Mouse (Mus musculus) midbrain, embryonic 13.5 days (tissue): ENCODE data around the gene Mical3. TPM values are rescaled to one million over a fixed set of nuclear protein-coding genes. Genes with fewer than 3 reads are reported as not detected.

Source experiments
- ATAC-seq: fragments of 200-750 bp; cut with Nextera tagmentation; 2 replicates; pipeline ENCODE4 v1.8.0; 2017; ENCODE audit warnings: mild to moderate bottlenecking, moderate TSS enrichment, moderate library complexity
- H3K27ac ChIP-seq: fragments of 300-500 bp; sonication (generic); 2 replicates; pipeline ENCODE4 v1.5.1; 2015; ENCODE audit warnings: inconsistent platforms, mild to moderate bottlenecking, moderate library complexity
- H3K27me3 ChIP-seq: fragments of 300-500 bp; sonication (generic); 2 replicates; pipeline ENCODE4 v1.6.1; 2015; ENCODE audit warnings: mild to moderate bottlenecking, inconsistent platforms
- H3K36me3 ChIP-seq: fragments of 300-500 bp; sonication (generic); 2 replicates; pipeline ENCODE4 v1.6.1; 2015; ENCODE audit warnings: mild to moderate bottlenecking, inconsistent platforms
- H3K4me1 ChIP-seq: fragments of 300-500 bp; sonication (generic); replicated peaks from 2 replicates; pipeline ENCODE4 v1.6.1; 2015; ENCODE audit warnings: inconsistent platforms
- H3K4me2 ChIP-seq: fragments of 300-500 bp; sonication (generic); replicated peaks from 2 replicates; pipeline ENCODE4 v1.6.1; 2015; ENCODE audit warnings: moderate library complexity, mild to moderate bottlenecking, inconsistent platforms
- H3K4me3 ChIP-seq: fragments of 300-500 bp; sonication (generic); replicated peaks from 2 replicates; pipeline ENCODE4 v1.5.1; 2015; ENCODE audit warnings: mild to moderate bottlenecking, inconsistent platforms
- H3K9ac ChIP-seq: fragments of 300-500 bp; sonication (generic); replicated peaks from 2 replicates; pipeline ENCODE4 v1.6.1; 2015; ENCODE audit warnings: mild to moderate bottlenecking, inconsistent platforms
- H3K9me3 ChIP-seq: fragments of 300-500 bp; sonication (generic); 2 replicates; pipeline ENCODE4 v1.6.1; 2016; ENCODE audit warnings: mild to moderate bottlenecking, inconsistent platforms
- WGBS: fragments of 180-500 bp; shearing (Covaris S2); methylation state at CpG from one replicate; pipeline ENCODE4 v1.1.7; 2015; 5-methylcytosine and 5-hydroxymethylcytosine counted together
- polyA plus RNA-seq: library from polyadenylated mRNA; unstranded; fragments of >200 nt; fragmentation: Nextera tagmentation; extraction: Ambion mirVana; gene quantifications from 2 replicates; pipeline ENCODE4 v1.2.1, GENCODE M21; 2015

Gene Mical3
- polyA plus RNA-seq, 1 experiment from 2014 or later, result 35.7 TPM

DNA sequence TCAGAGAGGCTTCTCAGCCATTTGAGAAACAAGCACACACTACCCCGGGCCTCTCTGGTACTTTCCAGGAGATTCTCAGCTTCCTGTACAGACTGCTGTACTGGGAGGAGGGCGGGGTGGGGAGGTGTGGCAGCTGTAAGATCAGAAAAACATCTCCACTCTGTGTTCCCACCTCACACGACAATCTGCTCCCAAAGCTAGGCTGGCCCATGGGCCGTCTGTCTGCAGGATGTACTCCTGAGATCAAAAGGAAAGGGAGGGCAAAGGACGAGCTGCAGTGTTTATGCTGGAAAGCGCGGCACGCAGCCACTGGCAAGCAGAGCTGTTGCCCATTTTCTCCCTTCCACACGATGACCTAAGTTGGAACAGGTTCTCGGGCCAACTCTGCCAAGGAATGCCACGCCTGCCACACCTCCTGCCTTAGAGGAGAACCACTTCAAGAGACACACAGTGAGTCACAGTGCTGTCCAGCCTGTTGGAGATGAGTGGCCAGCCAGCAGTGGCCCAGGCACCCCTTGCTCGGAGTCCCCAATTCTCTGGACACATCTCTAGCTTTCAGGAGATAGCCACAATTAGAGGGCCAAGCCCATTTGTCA, 113.3 kb downstream of the Mical3 start:
- Histone ChIP-seq H3K4me1 (no peaks in the 10 kb centered on the region), H3K9me3 (no peaks in the 10 kb centered on the region), H3K9ac (no peak overlapping the region), H3K4me3 (no peak overlapping the region), H3K4me2 (no peak overlapping the region), H3K27me3 (no peaks in the 10 kb centered on the region), H3K36me3 (peaks cover 83% of the 10 kb centered on the region), H3K27ac (no peak overlapping the region)
- 80% methylated on average over 12 of the region's 12 CpGs for WGBS
- ATAC-seq, result no peak

- Histone ChIP-seq H3K9ac (no peak overlapping the region), H3K27ac (no peak overlapping the region), H3K4me1 (no peaks in the 10 kb centered on the region), H3K36me3 (peaks cover 83% of the 10 kb centered on the region), H3K27me3 (no peaks in the 10 kb centered on the region), H3K9me3 (no peaks in the 10 kb centered on the region), H3K4me2 (no peak overlapping the region), H3K4me3 (no peak overlapping the region)
- WGBS, result 82% methylated on average over 5 of the region's 5 CpGs
- ATAC-seq, result no peak
These were observed 114.7 kb downstream of the Mical3 start for GRCm38 (mm10) chr6:121016097-121016496.

DNA sequence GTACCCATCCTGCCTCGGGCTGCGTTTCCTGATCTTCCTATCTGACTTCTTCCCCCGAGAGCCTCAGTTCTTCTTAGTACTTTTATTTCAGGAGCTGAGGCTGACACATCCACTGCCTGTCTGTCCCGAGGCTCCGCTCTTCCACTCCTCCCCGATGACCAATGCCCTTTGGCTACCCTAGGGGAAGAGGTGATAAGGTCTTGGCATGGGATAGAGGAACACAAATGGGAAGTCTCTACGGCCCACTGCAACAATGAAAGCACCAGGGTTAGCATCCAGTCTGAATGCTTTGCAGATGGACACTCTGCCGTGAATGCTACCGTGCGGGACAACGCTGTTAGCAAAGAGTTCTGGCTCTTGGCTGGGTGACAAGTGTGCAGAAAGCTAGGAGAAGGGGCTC, 116.5 kb downstream of the Mical3 start:
- Histone ChIP-seq H3K9ac (no peak overlapping the region), H3K4me3 (no peak overlapping the region), H3K4me2 (no peak overlapping the region), H3K9me3 (no peaks in the 10 kb centered on the region), H3K27ac (no peak overlapping the region), H3K27me3 (no peaks in the 10 kb centered on the region), H3K4me1 (no peaks in the 10 kb centered on the region), H3K36me3 (peaks cover 81% of the 10 kb centered on the region)
- ATAC-seq, result no peak
- WGBS, result 87% methylated on average over 11 of the region's 11 CpGs

DNA sequence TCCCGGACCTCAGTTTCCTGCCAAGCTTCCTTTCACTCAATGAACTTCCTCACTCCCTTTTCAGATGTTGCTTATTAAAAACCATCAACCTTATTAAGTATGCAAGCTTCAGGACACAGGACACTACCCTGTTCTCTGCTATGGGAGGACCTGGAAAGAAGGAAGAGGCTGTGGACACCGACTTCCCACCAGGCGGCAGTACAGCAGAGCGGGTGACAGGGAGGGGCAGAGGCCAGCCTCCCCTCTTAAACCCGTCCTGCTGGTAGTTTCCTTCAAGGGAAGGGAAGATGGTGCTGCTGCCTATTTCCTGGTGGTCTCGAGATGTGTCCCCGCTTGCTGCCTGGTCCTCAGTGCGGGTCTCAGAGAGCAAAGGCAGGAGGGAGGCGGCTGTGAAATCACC, 117.0 kb downstream of the Mical3 start:
- WGBS, result 53% methylated on average over 9 of the region's 9 CpGs
- H3K36me3 ChIP-seq, result peaks cover 81% of the 10 kb centered on the region
- H3K27me3 ChIP-seq, result no peaks in the 10 kb centered on the region
- H3K4me1 ChIP-seq, result no peaks in the 10 kb centered on the region
- no peak overlapping the region for H3K4me3 ChIP-seq
- ATAC-seq, result peak; percentile 62
- H3K4me2 ChIP-seq, result no peak overlapping the region
- H3K9ac ChIP-seq, result no peak overlapping the region
- no peak overlapping the region for H3K27ac ChIP-seq
- no peaks in the 10 kb centered on the region for H3K9me3 ChIP-seq

DNA sequence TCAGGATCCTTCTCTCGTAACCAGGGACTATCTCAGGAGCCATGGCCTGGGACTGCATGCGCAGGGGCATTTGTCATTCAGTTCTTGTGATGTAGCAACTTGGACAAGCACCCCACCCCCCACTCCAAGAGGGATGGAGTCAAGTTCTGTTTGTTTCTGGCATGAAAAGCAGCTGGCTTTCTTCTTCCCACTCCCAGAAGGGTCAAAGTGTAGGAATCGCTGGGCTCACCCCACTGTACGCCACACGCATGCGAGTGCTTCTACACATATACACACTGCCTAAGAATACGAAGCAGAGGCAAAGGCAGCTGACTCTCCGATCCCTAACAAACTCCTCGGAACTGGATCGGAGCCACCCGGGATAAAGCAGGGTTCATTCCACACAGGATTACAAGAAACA, 119.1 kb downstream of the Mical3 start:
- Histone ChIP-seq H3K9me3 (no peaks in the 10 kb centered on the region), H3K4me3 (no peak overlapping the region), H3K9ac (no peak overlapping the region), H3K36me3 (peaks cover 79% of the 10 kb centered on the region), H3K4me1 (no peaks in the 10 kb centered on the region), H3K4me2 (no peak overlapping the region), H3K27ac (no peak overlapping the region), H3K27me3 (no peaks in the 10 kb centered on the region)
- ATAC-seq, result no peak
- 92% methylated on average over 11 of the region's 11 CpGs for WGBS

DNA sequence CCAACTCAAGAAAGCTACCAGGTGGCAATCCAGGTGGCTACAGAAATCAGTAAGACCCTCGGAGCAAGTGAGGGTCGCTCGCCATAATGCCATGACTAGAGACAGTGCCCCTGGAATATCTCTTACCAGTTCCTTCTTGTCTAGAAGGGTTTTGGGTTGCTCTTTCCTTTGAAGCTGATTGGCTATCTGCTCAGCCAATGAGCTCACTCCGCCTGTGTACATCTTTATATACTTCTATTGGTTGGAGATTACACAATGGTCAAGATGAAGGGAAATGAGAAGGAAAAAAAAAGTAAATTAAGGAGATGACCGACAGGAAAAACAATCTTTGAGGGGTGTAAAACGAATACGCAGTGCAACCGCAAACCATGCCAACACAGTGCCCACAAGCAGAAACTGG, 121.1 kb downstream of the Mical3 start:
- no peak overlapping the region for H3K27ac ChIP-seq
- no peaks in the 10 kb centered on the region for H3K9me3 ChIP-seq
- ATAC-seq, result no peak
- H3K27me3 ChIP-seq, result no peaks in the 10 kb centered on the region
- peaks cover 65% of the 10 kb centered on the region for H3K36me3 ChIP-seq
- no peak overlapping the region for H3K4me3 ChIP-seq
- no peaks in the 10 kb centered on the region for H3K4me1 ChIP-seq
- 95% methylated on average over 8 of the region's 8 CpGs for WGBS
- H3K4me2 ChIP-seq, result no peak overlapping the region
- no peak overlapping the region for H3K9ac ChIP-seq

GRCm38 (mm10) chr6:121004959-121005358, 125.8 kb downstream of the Mical3 start:
- H3K9ac ChIP-seq, result no peak overlapping the region
- H3K9me3 ChIP-seq, result no peaks in the 10 kb centered on the region
- no peak overlapping the region for H3K4me2 ChIP-seq
- no peak overlapping the region for H3K27ac ChIP-seq
- H3K4me3 ChIP-seq, result no peak overlapping the region
- H3K27me3 ChIP-seq, result no peaks in the 10 kb centered on the region
- ATAC-seq, result no peak
- 71% methylated on average over 4 of the region's 4 CpGs for WGBS
- no peaks in the 10 kb centered on the region; the same call in 1 of the 2 replicates for H3K4me1 ChIP-seq
- H3K36me3 ChIP-seq, result peaks cover 61% of the 10 kb centered on the region

- ATAC-seq, result no peak; the same call in 1 of the 2 replicates
- WGBS, result 73% methylated on average over 3 of the region's 3 CpGs
- Histone ChIP-seq H3K27me3 (no peaks in the 10 kb centered on the region), H3K4me1 (no peaks in the 10 kb centered on the region; the same call in 1 of the 2 replicates), H3K36me3 (peaks cover 60% of the 10 kb centered on the region), H3K4me3 (no peak overlapping the region), H3K27ac (no peak overlapping the region), H3K9me3 (no peaks in the 10 kb centered on the region), H3K9ac (no peak overlapping the region), H3K4me2 (no peak overlapping the region)
These were observed 127.8 kb downstream of the Mical3 start for GRCm38 (mm10) chr6:121002952-121003351.

DNA sequence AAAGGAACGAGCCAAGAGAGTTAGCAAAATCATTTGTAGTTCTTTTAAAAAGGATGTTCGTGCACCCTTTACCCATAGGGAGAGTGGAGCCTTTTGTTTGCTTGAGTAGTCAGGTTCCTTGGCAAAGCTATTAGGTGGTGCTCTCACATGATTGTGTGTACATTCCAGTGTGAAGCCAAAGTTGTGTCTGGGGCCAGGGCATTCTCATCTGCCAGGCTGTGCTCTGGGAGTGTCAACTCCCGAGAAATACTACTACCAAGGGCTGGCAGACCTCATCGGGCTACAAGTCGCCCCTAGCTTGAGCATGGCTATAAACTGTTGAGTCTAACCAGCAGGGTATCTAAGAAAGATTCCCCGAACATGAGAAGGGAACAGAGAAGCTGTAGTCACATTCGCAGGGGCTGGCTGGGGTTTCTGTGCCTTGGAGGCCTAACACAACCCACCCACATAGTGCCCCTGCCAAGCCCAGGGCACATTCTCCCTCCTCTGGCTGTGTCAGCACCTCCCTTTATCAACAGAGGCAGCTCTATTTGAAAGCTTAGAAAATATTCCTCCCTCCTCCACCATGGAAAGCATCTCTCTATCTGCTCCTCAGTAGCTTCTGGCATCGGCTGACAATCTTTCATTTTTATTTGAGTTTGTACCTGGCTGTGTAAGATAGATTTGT, 130.8 kb downstream of the Mical3 start:
- 94% methylated on average over 8 of the region's 8 CpGs for WGBS
- Histone ChIP-seq H3K9ac (no peak overlapping the region), H3K27me3 (no peaks in the 10 kb centered on the region), H3K4me1 (no peaks in the 10 kb centered on the region; the same call in 1 of the 2 replicates), H3K36me3 (peaks cover 53% of the 10 kb centered on the region), H3K27ac (no peak overlapping the region), H3K9me3 (no peaks in the 10 kb centered on the region), H3K4me3 (no peak overlapping the region), H3K4me2 (no peak overlapping the region)
- ATAC-seq, result no peak

DNA sequence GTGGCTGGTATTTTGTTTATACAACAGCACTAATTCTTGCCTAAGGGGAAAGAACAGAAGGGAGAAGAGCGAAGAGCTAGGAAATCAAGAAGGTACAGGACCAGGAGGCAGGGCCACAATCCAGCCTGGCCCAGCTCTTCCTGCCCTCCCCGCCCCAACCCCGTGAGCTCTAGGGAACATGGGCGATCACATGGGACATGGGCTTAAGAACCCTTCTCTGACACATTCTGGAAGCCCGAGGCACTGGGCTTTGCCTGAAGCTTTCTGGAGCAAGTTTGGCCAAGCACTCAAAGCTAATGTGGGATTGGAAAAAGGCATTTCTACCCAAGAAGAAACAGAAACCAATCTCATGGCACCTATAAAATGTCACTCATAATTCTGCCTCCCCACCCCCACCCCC, 131.7 kb downstream of the Mical3 start:
- Histone ChIP-seq H3K4me2 (no peak overlapping the region), H3K4me1 (no peaks in the 10 kb centered on the region; the same call in 1 of the 2 replicates), H3K9me3 (no peaks in the 10 kb centered on the region), H3K36me3 (peaks cover 53% of the 10 kb centered on the region), H3K4me3 (no peak overlapping the region), H3K9ac (no peak overlapping the region), H3K27ac (no peak overlapping the region), H3K27me3 (no peaks in the 10 kb centered on the region)
- 89% methylated on average over 5 of the region's 5 CpGs for WGBS
- no peak for ATAC-seq

- Histone ChIP-seq H3K27me3 (no peaks in the 10 kb centered on the region), H3K4me1 (no peaks in the 10 kb centered on the region; the same call in 1 of the 2 replicates), H3K9me3 (no peaks in the 10 kb centered on the region), H3K9ac (no peak overlapping the region), H3K36me3 (peaks cover 46% of the 10 kb centered on the region), H3K27ac (no peak overlapping the region), H3K4me2 (no peak overlapping the region), H3K4me3 (no peak overlapping the region)
- no peak for ATAC-seq
- 82% methylated on average over 6 of the region's 6 CpGs for WGBS
These were observed 134.2 kb downstream of the Mical3 start for GRCm38 (mm10) chr6:120996607-120997006.

DNA sequence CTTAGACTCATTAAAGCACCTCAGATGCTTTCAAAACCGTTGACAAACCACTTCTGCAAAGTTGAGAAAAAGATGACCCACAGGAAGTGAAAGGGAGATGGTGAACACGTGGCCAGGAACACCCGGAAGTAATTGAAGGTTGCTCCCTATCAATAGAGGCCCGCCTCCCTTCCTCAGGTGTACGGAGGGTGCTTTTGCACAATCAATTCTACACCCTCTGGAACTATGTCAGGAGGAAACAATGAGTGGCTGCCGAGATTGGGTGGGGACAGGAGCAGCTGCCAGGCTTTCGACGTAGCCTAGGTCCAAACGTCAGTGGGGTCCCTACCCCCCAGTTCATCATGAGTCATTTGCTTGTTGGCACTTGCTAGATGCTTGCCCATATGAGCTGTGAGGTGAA, 135.3 kb downstream of the Mical3 start:
- Histone ChIP-seq H3K4me3 (no peak overlapping the region), H3K27me3 (no peaks in the 10 kb centered on the region), H3K4me2 (no peak overlapping the region), H3K27ac (no peak overlapping the region), H3K36me3 (peaks cover 35% of the 10 kb centered on the region), H3K9ac (no peak overlapping the region), H3K9me3 (no peaks in the 10 kb centered on the region), H3K4me1 (no peaks in the 10 kb centered on the region; the same call in 1 of the 2 replicates)
- no peak for ATAC-seq
- WGBS, result 90% methylated on average over 9 of the region's 9 CpGs
